Mouse (Mus musculus) heart, adult 18-20 months (tissue): Measurements from ENCODE around the gene Olfr980. TPM values are rescaled to one million over a fixed set of nuclear protein-coding genes. Genes with fewer than 3 reads are reported as not detected.
"Not testable (repeated sequence)": the region's sequence is repeated elsewhere in the genome, so short reads cannot be mapped to it uniquely, and the experiment has no call there.

Experiments used
- DNase-seq, 2 experiments: peaks; one replicate each; pipeline ENCODE4 v3.0.0; 2021 to 2022; ENCODE audit warnings: mixed read lengths in 1 of 2
- long read RNA-seq, 2 experiments: library from polyadenylated mRNA; stranded (forward); transcript quantifications; one replicate each; pipeline ENCODE4 v2.0.0; 2021
- total RNA-seq, 2 experiments: library from RNA; stranded (reverse); gene quantifications; 2 replicates each; pipeline ENCODE4 v1.2.3; 2021

Olfr980 gene
- not detected for total RNA-seq
- long read RNA-seq, experiment 1: 0 reads
- long read RNA-seq, experiment 2: 0 reads

GRCm38 (mm10) chr9:40009482-40009881, at the start of gene Olfr980:
Gene Olfr980, minus strand, starts transcription at chr9:40009582.
- DNase-seq: no peak

GRCm38 (mm10) chr9:40050138-40050537, 40.8 kb upstream of the Olfr980 start:
- no peak for DNase-seq

DNA sequence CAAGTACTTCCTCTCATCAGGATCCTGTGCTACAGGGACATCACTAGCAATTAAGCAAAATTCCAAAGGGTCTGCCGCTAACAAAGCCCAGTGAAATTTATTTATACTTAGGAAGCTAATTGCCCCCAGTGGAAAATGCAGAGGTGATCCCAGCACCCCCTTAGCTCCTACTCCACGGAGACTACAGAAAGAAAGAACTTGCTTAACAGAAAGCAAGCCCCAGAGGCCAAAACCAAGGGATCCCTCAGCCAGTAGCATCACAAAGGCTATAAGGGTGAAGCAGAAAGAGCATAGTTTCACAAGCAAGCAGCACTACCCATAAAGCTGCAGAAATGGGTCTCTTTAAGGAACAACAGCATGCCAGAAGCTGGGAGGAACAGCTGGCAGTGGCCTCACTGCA, 11.8 kb upstream of the Olfr980 start, which contains the start of gene Olfr981:
Gene Olfr981, plus strand, starts transcription at position 301 of the 400 bp plus-strand sequence.
- no peak for DNase-seq

DNA sequence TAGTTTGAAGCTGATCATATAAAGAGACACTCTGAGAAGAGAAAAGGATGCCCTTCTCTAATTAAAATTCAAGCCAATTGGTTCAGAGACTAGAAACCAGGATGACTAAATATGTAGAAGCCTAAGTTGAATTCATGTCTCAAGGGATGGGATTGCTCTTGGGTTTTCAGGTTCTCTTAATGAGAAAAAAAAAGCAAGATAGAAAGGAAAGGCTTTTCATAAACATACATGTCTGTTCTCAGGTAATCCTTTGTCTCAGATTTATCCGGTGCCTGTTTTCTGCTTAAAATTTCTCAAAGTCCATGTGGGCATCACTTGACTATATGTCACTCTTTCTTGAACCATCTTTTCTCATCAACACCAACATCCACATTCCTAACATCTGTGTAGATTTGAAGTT, 6.0 kb downstream of the Olfr980 start, which contains the start of gene Olfr979:
Gene Olfr979, minus strand, starts transcription at position 101 of the 400 bp plus-strand sequence.
- DNase-seq: no peak

DNA sequence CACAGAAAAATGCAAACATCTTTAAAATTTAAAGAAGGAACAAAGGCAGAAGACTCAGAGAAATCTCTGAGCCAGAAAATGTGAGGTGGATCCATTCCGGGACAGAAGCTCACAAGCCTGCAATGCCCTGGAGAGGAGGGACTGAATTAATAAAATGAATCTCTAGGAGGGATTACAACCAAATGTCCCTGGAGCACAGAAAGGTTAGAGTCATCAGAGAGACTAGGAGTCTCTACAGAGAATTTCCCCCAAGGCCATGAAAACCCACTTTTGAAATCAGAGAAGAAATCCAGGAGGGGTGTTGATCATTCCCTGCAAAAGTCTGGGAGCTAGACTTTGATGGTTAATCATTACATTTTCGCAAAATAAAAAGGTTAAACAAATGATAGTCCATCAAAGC, 17.6 kb downstream of the Olfr980 start, which contains the start of gene Olfr978:
Gene Olfr978, plus strand, starts transcription at position 301 of the 400 bp plus-strand sequence.
- DNase-seq: no peak

DNA sequence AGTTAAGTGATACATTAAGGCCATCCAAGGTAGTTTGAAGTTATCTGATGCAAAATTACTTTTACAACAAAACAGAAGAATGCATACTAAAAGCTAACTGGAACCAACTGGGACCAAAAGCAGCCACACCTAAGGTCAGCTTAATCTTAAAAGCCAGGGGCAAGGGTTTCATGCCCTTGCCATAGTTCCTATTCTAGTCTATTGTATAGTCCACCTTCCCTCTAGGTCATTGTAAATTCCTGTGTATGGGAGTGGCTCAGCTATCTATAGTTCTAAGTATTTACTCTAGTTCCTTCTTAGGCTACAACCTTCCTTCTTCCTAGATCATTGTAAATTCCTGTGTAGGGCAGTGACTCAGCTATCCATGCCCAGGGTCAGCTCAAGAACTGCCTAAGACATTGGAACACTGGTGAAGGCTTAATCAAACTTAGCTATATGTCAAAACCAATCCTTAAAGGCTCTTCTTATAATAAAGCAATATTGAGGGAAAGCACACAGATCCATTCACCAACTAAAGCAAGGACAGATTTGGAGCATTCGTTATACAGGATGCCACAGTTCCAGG, 32.7 kb downstream of the Olfr980 start:
- DNase-seq: not testable (repeated sequence)

GRCm38 (mm10) chr9:39961033-39961432, 48.3 kb downstream of the Olfr980 start, which contains the start of gene Olfr976:
Gene Olfr976, minus strand, starts transcription at chr9:39961133.
- not testable (repeated sequence) for DNase-seq

Other genes with a start within 250 kb of the Olfr980 start
- not detected for gene Olfr968, start 226.3 kb downstream of the Olfr980 start, total RNA-seq
- not detected for gene Olfr969, start 218.6 kb downstream of the Olfr980 start, total RNA-seq
- gene Olfr970, start 200.7 kb downstream of the Olfr980 start, total RNA-seq: not detected
- gene Olfr971, start 172.7 kb downstream of the Olfr980 start, total RNA-seq: not detected
- not detected for gene Olfr972, start 143.2 kb downstream of the Olfr980 start, total RNA-seq
- not detected for gene Olfr229, start 102.2 kb downstream of the Olfr980 start, total RNA-seq
- gene Olfr974, start 72.1 kb downstream of the Olfr980 start, total RNA-seq: not detected
- gene Olfr975, start 57.5 kb downstream of the Olfr980 start, total RNA-seq: not detected
- not detected for gene Olfr976, start 48.4 kb downstream of the Olfr980 start, total RNA-seq
- not detected for gene Olfr978, start 17.5 kb downstream of the Olfr980 start, total RNA-seq
- gene Olfr979, start 6.1 kb downstream of the Olfr980 start, total RNA-seq: not detected
- gene Olfr981, start 11.9 kb upstream of the Olfr980 start, total RNA-seq: not detected
- gene Olfr982, start 64.2 kb upstream of the Olfr980 start, total RNA-seq: not detected
- not detected for gene Olfr983, start 84.0 kb upstream of the Olfr980 start, total RNA-seq
- not detected for gene Olfr984, start 104.6 kb upstream of the Olfr980 start, total RNA-seq
- not detected for gene Olfr985, start 120.6 kb upstream of the Olfr980 start, total RNA-seq
- not detected for gene Tmem225, start 138.5 kb upstream of the Olfr980 start, total RNA-seq
- gene Olfr986, start 171.3 kb upstream of the Olfr980 start, total RNA-seq: not detected
- gene Zfp202, start 182.7 kb upstream of the Olfr980 start, total RNA-seq: 1 to 10 TPM; 2.5 to 2.7 TPM